Mouse (Mus musculus) left cerebral cortex, postnatal 4 days (tissue): ENCODE measurements around the gene Folr1. TPM values are rescaled to one million over a fixed set of nuclear protein-coding genes. Genes with fewer than 3 reads are reported as not detected.

Source experiments
- DNase-seq: peaks from one replicate; pipeline ENCODE4 v3.0.0-alpha.2; 2022
- intact Hi-C: fragments of 180-260 bp; cut with DNase I; formaldehyde crosslinking; loops from one replicate; pipeline ENCODE4 v1.15.1; 2025
- total RNA-seq, 2 experiments: library from RNA; stranded (reverse); gene quantifications; 2 replicates each; pipeline ENCODE4 v1.2.3; 2021

Gene Folr1
- 1 to 10 TPM in 1 of 2 experiments, under 1 TPM in 1; 0.40 to 1.4 TPM for total RNA-seq

GRCm38 (mm10) chr7:101870629-101871028 lies at the start of gene Folr1:
Gene Folr1 (minus strand): TSS chr7:101870788.
- no peak for DNase-seq
- intact Hi-C loops: no loop called here

- peak; percentile 59 for DNase-seq
- intact Hi-C loops: loop anchor here (10.0 kb wide), 1 partner anchor 157 kb away; no protein-coding TSS in a partner anchor
Measured at GRCm38 (mm10) chr7:101918071-101918470, 47.5 kb upstream of the Folr1 start.

GRCm38 (mm10) chr7:101911982-101912381 lies 41.4 kb upstream of the Folr1 start:
- intact Hi-C loops: loop anchor here (10.0 kb wide), 1 partner anchor 163 kb away; no protein-coding TSS in a partner anchor
- DNase-seq: no peak

GRCm38 (mm10) chr7:101910138-101910537 lies 39.5 kb upstream of the Folr1 start:
- no peak for DNase-seq
- intact Hi-C loops: loop anchor here (10.0 kb wide), 1 partner anchor 165 kb away; no protein-coding TSS in a partner anchor

- intact Hi-C loops: no loop called here
- no peak for DNase-seq
Measured at GRCm38 (mm10) chr7:101908367-101908766, 37.8 kb upstream of the Folr1 start.

- DNase-seq: no peak
- intact Hi-C loops: no loop called here
Measured at GRCm38 (mm10) chr7:101906696-101907095, 36.1 kb upstream of the Folr1 start.

- no peak for DNase-seq
- intact Hi-C loops: no loop called here
Measured at GRCm38 (mm10) chr7:101906287-101906681, 35.7 kb upstream of the Folr1 start, which contains the start of gene Tomt. Gene Tomt (minus strand): TSS chr7:101906359.

GRCm38 (mm10) chr7:101905561-101906286 lies 35.1 kb upstream of the Folr1 start, which contains the start of gene Lamtor1:
Gene Lamtor1 (plus strand): TSS chr7:101905904.
- DNase-seq: peak; percentile 100
- intact Hi-C loops: no loop called here

- intact Hi-C loops: no loop called here
Measured at GRCm38 (mm10) chr7:101902846-101903245, 32.3 kb upstream of the Folr1 start.

GRCm38 (mm10) chr7:101901969-101902368 lies 31.4 kb upstream of the Folr1 start:
- DNase-seq: no peak
- intact Hi-C loops: no loop called here

More at GRCm38 (mm10) chr7:101902846-101903245, 32.3 kb upstream of the Folr1 start:
- no peak for DNase-seq

- DNase-seq: no peak
- intact Hi-C loops: no loop called here
Measured at GRCm38 (mm10) chr7:101900331-101901097, 29.9 kb upstream of the Folr1 start.

- intact Hi-C loops: loop anchor here (10.0 kb wide), 1 partner anchor 232 kb away; the partner anchor contains the start of gene Clpb
- DNase-seq: peak; percentile 98
Measured at GRCm38 (mm10) chr7:101896104-101897066, 25.8 kb upstream of the Folr1 start.

GRCm38 (mm10) chr7:101895695-101896094 lies 25.1 kb upstream of the Folr1 start:
- DNase-seq: no peak
- intact Hi-C loops: loop anchor here (10.0 kb wide), 1 partner anchor 231 kb away; the partner anchor contains the start of gene Clpb

- DNase-seq: no peak
- intact Hi-C loops: no loop called here
Measured at GRCm38 (mm10) chr7:101888460-101888859, 17.9 kb upstream of the Folr1 start.

GRCm38 (mm10) chr7:101886274-101886673 lies 15.7 kb upstream of the Folr1 start:
- no peak for DNase-seq
- intact Hi-C loops: no loop called here

- intact Hi-C loops: no loop called here
- DNase-seq: no peak
Measured at GRCm38 (mm10) chr7:101884160-101884559, 13.6 kb upstream of the Folr1 start.

GRCm38 (mm10) chr7:101882413-101883154 lies 12.0 kb upstream of the Folr1 start:
- intact Hi-C loops: no loop called here
- no peak for DNase-seq

- DNase-seq: no peak
- intact Hi-C loops: no loop called here
Measured at GRCm38 (mm10) chr7:101880855-101881254, 10.3 kb upstream of the Folr1 start.

GRCm38 (mm10) chr7:101875978-101876377 lies 5.4 kb upstream of the Folr1 start:
- intact Hi-C loops: no loop called here
- DNase-seq: no peak

GRCm38 (mm10) chr7:101871296-101871695 lies 708 bp upstream of the Folr1 start:
- intact Hi-C loops: no loop called here
- no peak for DNase-seq
